Mouse (Mus musculus): ENCODE measurements around the gene Gsap. TPM values are rescaled to one million over a fixed set of nuclear protein-coding genes. Genes with fewer than 3 reads are reported as not detected.
A peak's percentile ranks its signal among the peaks of the same experiment; 100 is the strongest.
"Not testable (repeated sequence)": the region's sequence is repeated elsewhere in the genome, so short reads cannot be mapped to it uniquely, and the experiment has no call there.

Gene Gsap
- polyA plus RNA-seq, 1 experiment from 2014 or later, result 7.7 TPM

DNA sequence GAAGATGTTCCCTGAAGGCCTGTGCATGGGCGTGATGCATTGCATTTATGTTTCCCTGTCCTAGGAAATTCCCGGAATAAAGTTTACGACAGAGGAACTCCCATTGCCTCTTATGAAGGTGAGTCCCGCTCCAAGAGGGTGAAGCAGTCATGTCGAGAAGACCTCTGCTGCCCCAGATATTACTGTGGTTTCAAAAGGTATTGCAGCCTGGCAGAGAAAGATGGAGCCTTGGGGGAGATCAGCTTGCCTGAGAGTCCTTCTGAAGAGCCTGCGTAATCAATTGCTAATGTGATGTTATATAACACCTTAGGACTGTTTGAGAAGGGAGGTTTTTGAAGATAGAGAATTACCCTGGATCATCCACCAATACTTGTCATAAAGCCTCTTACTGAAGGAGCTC, 71.8 kb downstream of the Gsap start:
- 87% methylated on average over 6 of the region's 6 CpGs for WGBS (ENCODE audit: missing documents)
- Histone ChIP-seq H3K27ac (no peak overlapping the region), H3K79me2 (ENCODE audit: inconsistent target) (no peaks in the 10 kb centered on the region), H3K4me3 (ENCODE audit: inconsistent target) (no peak overlapping the region), H3K36me3 (ENCODE audit: inconsistent target) (peaks cover 13% of the 10 kb centered on the region; the same call in 1 of the 2 replicates)

DNA sequence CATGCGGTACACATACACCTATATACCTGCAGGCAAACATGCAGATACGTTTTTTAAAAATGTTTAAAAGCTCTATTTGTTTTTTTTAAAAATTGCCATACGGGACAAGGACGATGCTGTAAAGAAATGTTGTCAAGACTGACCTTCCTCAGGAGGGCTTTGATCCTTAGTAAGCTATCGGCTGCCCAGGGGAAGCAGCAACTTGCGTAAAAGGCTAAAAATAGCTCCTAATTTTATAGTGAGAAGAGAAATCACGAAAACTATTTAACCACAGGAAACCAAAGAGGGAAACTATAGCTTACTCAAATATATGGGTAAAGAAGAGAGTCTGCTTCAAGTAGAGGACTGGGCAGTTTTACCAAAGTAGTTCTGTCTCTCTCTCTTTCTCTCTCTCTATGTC, 74.7 kb downstream of the Gsap start:
- 34% methylated on average over 7 of the region's 7 CpGs for WGBS (ENCODE audit: missing documents)
- no peak overlapping the region for H3K27ac ChIP-seq
- no peaks in the 10 kb centered on the region for H3K79me2 ChIP-seq (ENCODE audit: inconsistent target)
- no peak overlapping the region for H3K4me3 ChIP-seq (ENCODE audit: inconsistent target)
- H3K36me3 ChIP-seq (ENCODE audit: inconsistent target), result peaks cover 19% of the 10 kb centered on the region; the same call in 1 of the 2 replicates

DNA sequence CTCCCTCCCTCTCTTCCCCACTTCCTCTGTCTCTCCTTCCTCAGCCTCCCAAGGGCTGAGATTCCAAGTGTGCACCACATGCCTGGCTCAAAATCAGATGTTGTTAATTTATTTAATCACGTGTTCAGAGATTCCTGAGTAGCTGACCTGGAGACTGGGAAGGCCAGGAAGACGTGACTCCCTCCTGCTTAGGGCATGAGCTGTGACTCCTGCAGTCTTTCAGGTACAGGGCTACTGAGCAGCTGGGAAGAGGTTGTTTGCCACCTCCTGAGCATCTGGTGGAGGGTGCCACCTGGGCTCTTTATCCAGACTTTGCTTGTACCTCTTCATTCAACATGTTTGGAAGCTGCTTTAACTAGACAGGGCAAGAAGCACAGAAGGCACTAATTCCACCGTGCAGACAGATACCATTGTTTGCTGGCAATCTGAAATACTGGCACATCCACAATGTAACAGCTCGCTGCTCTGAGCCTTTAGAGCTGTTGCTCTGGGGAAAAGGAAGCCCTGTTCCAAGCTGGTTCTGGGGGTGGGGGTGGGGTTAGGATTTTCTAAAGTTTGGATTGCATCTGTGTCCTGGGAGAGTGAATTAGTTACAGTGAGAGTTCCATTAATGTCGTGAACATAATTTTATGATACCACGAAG, 75.3 kb downstream of the Gsap start:
- H3K36me3 ChIP-seq (ENCODE audit: inconsistent target), result peaks cover 19% of the 10 kb centered on the region; the same call in 1 of the 2 replicates
- H3K79me2 ChIP-seq (ENCODE audit: inconsistent target), result no peaks in the 10 kb centered on the region
- 83% methylated on average over 6 of the region's 6 CpGs for WGBS (ENCODE audit: missing documents)
- H3K27ac ChIP-seq, result no peak overlapping the region
- no peak overlapping the region for H3K4me3 ChIP-seq (ENCODE audit: inconsistent target)

- Histone ChIP-seq H3K36me3 (ENCODE audit: inconsistent target) (peaks cover 11% of the 10 kb centered on the region; the same call in 1 of the 2 replicates), H3K4me3 (ENCODE audit: inconsistent target) (no peak overlapping the region), H3K79me2 (ENCODE audit: inconsistent target) (no peaks in the 10 kb centered on the region), H3K27ac (no peak overlapping the region)
- 62% methylated on average over 18 of the region's 18 CpGs for WGBS (ENCODE audit: missing documents)
Measured at GRCm38 (mm10) chr5:21263202-21264055, 77.4 kb downstream of the Gsap start.

- Histone ChIP-seq H3K4me3 (ENCODE audit: inconsistent target) (no peak overlapping the region), H3K27ac (no peak overlapping the region), H3K36me3 (ENCODE audit: inconsistent target) (0 out of 2 replicates have a peak, but pooled peaks cover 7% of the 10 kb centered on the region), H3K79me2 (ENCODE audit: inconsistent target) (no peaks in the 10 kb centered on the region)
- WGBS (ENCODE audit: missing documents), result 98% methylated on average over 8 of the region's 8 CpGs
Measured at GRCm38 (mm10) chr5:21264352-21265021, 78.4 kb downstream of the Gsap start.

DNA sequence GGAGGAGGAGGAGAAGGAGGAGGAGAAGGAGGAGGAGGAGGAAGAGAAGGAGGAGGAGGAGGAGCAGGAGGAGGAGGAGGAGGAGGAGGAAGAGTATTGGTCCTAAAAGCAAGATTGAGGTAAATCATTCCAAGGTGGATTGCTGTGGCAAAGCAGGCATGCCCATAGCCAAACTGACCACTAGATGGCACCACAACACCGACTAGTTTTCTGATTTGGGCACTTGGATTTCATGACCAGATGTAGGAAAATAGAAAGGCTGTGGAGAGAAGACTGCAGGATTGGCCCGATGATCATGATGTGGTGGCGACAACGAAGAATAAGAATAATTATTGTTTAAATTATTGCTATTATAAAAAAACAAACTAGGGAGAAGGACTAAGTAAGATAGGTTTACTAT, 79.0 kb downstream of the Gsap start:
- H3K27ac ChIP-seq, result no peak overlapping the region
- WGBS (ENCODE audit: missing documents), result 20% methylated on average over 4 of the region's 4 CpGs
- H3K79me2 ChIP-seq (ENCODE audit: inconsistent target), result no peaks in the 10 kb centered on the region
- 0 out of 2 replicates have a peak, but pooled peaks cover 7% of the 10 kb centered on the region for H3K36me3 ChIP-seq (ENCODE audit: inconsistent target)
- no peak overlapping the region for H3K4me3 ChIP-seq (ENCODE audit: inconsistent target)

DNA sequence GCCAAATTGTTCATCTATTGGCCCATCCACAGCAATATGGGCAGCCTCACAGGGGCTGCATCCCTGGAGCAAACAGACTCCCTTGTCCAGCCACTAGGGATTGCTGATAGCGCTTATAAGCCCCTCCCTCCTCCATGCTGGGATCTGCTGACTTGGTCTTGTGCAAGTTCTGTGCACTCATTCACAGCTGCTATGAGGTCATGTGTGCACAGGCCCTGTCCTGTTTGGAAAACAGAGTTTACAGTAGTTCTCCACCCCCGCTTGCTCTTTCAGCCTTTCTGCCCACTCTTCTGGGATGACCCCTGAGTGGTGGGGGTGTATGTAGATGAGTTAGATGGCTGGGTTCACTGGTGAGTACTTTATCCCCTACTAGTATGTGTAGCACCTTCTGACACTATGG, 81.0 kb downstream of the Gsap start:
- H3K27ac ChIP-seq, result no peak overlapping the region
- H3K79me2 ChIP-seq (ENCODE audit: inconsistent target), result no peaks in the 10 kb centered on the region
- no peak overlapping the region for H3K4me3 ChIP-seq (ENCODE audit: inconsistent target)
- WGBS (ENCODE audit: missing documents), result 91% methylated on average over 2 of the region's 2 CpGs
- H3K36me3 ChIP-seq (ENCODE audit: inconsistent target), result 0 out of 2 replicates have a peak, but pooled peaks cover 7% of the 10 kb centered on the region

DNA sequence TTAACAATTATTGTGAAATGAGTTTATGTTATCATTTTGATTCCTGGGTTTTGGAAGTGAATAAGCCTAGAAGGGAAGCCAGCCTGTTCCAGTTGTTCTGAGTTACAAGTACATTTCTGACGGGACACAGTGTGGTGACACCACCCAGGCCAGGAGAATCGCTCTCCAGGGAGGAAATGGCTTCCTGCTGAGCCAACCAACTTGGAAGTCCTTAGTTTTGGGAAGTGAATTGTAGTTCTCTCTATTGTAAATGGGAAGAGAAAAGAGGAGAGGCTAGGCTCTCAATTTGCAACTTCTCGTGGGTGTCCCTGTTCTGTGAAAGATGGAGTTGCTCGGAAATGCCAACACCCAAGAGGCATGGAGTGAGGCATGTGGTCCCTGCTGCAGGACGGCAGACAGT, 83.4 kb downstream of the Gsap start:
- Histone ChIP-seq H3K27ac (peak overlapping the region; percentile 75), H3K36me3 (ENCODE audit: inconsistent target) (no peaks in the 10 kb centered on the region; the same call in 1 of the 2 replicates), H3K4me3 (ENCODE audit: inconsistent target) (no peak overlapping the region), H3K79me2 (ENCODE audit: inconsistent target) (no peaks in the 10 kb centered on the region)
- 91% methylated on average over 5 of the region's 5 CpGs for WGBS (ENCODE audit: missing documents)

- Histone ChIP-seq H3K79me2 (ENCODE audit: inconsistent target) (no peaks in the 10 kb centered on the region), H3K36me3 (ENCODE audit: inconsistent target) (no peaks in the 10 kb centered on the region; the same call in 1 of the 2 replicates), H3K27ac (peak overlapping the region; percentile 75), H3K4me3 (ENCODE audit: inconsistent target) (no peak overlapping the region)
- 50% methylated on average over 4 of the region's 4 CpGs for WGBS (ENCODE audit: missing documents)
Measured at GRCm38 (mm10) chr5:21270756-21271155, 84.7 kb downstream of the Gsap start.

- no peaks in the 10 kb centered on the region for H3K79me2 ChIP-seq (ENCODE audit: inconsistent target)
- H3K27ac ChIP-seq, result peak overlapping the region; percentile 75
- H3K36me3 ChIP-seq (ENCODE audit: inconsistent target), result no peaks in the 10 kb centered on the region; the same call in 1 of the 2 replicates
- no peak overlapping the region for H3K4me3 ChIP-seq (ENCODE audit: inconsistent target)
- WGBS (ENCODE audit: missing documents), result 92% methylated on average over 9 of the region's 9 CpGs
Measured at GRCm38 (mm10) chr5:21271386-21272354, 85.6 kb downstream of the Gsap start.

DNA sequence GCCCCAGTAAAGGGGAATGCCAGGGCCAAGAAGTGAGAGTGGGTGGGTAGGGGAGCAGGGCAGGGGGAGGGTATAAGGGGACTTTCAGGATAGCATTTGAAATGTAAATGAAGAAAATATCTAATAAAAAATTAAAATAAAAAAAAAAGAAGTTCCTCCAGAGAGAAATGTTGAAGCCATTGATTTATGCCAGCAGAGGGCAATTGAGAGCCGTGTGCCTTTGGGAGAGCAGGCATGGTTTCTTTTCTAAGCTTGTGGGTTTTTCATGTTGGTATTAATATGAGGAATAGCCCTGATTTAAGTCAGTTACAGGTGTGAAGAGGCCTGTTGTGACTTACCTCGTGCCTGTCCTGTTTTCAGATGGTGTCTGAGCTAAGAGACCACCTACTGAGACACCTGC, 91.6 kb downstream of the Gsap start:
- not testable (repeated sequence) for H3K4me3 ChIP-seq (ENCODE audit: inconsistent target); H3K27ac ChIP-seq; H3K36me3 ChIP-seq (ENCODE audit: inconsistent target); H3K79me2 ChIP-seq (ENCODE audit: inconsistent target)
- 59% methylated on average over 2 of the region's 2 CpGs for WGBS (ENCODE audit: missing documents)

DNA sequence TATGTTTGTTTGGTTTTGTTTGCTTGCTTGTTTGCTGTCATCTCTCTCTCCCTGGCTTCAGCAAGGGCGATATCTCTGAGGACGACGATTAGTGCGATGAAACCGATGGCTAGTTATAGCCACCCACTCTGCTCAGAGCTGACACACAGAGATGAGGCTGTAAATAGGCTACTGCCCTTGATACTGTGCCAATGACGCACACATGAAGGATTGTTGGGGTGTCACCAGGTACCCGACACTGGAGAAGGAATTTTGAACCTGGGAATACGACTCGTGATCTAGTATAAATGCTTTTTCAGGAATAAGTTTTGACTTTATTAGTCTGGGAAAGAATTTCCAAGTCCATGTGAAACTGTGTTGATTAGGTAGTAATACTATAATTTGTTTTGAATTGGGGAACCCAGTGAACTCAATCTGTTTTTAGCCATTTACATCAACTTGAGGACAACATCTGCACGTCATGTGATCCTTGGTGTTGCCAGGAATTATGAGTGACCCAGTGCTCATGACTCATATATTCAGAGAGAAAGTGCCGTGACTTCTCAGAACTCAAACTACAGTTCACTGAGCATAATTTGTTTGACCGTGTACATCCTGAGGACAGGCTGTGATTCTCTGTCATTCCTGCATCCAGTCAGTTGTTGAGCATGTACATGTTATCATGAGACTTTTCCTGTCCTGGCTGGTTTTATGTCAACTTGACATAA, 97.5 kb downstream of the Gsap start:
- peak overlapping the region; percentile 70 for H3K27ac ChIP-seq
- 85% methylated on average over 9 of the region's 12 CpGs for WGBS (ENCODE audit: missing documents)

DNA sequence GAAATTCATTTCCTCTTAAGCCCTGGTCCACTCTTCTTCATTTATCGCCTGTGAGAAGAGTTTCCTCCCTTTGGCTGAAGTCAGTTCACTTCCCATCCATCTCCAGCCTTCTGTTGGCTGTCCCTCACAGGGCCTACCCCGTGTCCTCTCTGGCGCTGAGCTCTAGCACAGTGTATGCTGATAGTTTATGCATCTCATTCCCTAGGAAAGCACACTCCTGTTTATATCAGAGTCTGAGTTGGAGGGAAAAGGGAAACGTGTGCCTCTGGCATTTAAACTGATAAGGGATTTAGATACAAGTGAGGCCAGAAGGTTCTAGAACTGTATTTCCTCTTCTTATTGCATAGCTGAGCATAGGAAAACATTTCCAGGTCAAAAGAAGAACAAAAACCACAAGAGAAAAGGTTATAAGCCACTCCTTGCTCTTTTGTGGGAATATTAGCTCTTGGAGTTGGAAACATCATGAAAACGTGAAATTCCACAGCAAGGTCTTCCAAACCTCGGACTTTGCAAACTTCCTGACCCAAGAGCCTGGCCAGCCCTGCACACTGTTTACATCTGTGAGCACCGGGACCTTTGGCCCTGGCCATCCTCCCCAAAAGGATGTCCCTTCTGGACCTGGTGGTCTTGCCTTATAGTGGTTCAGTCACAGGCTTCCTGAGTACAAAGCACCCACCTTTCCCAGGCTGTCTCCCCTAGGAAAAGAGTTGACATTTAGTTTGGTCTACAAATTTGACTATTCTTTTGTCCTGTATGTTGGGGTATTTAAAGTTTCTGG, 102.8 kb downstream of the Gsap start:
- no peaks in the 10 kb centered on the region for H3K79me2 ChIP-seq (ENCODE audit: inconsistent target)
- no peak overlapping the region for H3K27ac ChIP-seq
- H3K4me3 ChIP-seq (ENCODE audit: inconsistent target), result no peak overlapping the region
- 90% methylated on average over 7 of the region's 7 CpGs for WGBS (ENCODE audit: missing documents)
- peaks cover 37% of the 10 kb centered on the region for H3K36me3 ChIP-seq (ENCODE audit: inconsistent target)

More for the DNA sequence above, 97.5 kb downstream of the Gsap start:
- Histone ChIP-seq H3K36me3 (ENCODE audit: inconsistent target) (peaks cover 14% of the 10 kb centered on the region; the same call in 1 of the 2 replicates), H3K79me2 (ENCODE audit: inconsistent target) (no peaks in the 10 kb centered on the region), H3K4me3 (ENCODE audit: inconsistent target) (no peak overlapping the region)

Data from macrophage (primary cell).